Mouse (Mus musculus): ENCODE results near the gene Apbb1ip.

- TF ChIP-seq CTCF (IDR thresholded peaks at IDR 0.05; ENCODE audit: borderline replicate concordance, control insufficient read depth, extremely low read depth, insufficient read depth, low read length, poor library complexity) (no peak), POLR2A (IDR thresholded peaks at IDR 0.05; ENCODE audit: control insufficient read depth, extremely low read depth, insufficient read depth, low read length, poor library complexity) (no peak)
These were observed 71.6 kb downstream of the Apbb1ip start for GRCm38 (mm10) chr2:22845514-22845913.
